Mouse (Mus musculus) B cell, adult 67 days (primary cell): ENCODE measurements around the gene Wdr11. TPM values are rescaled to one million over a fixed set of nuclear protein-coding genes. Genes with fewer than 3 reads are reported as not detected.

ENCODE experiments used
- total RNA-seq, 2 experiments: library from RNA; stranded (reverse); gene quantifications; 4 replicates each; pipeline ENCODE4 v1.2.4; 2023

Gene Wdr11
- 10 to 100 TPM; 28.6 to 38.0 TPM for total RNA-seq

GRCm38 (mm10) chr7:129591371-129592131 lies at the start of gene Wdr11:
Gene Wdr11, plus strand, starts transcription at chr7:129591863.

